Mouse (Mus musculus) hindbrain, embryonic 11.5 days (tissue): ENCODE data around the gene Smim6. TPM values are rescaled to one million over a fixed set of nuclear protein-coding genes. Genes with fewer than 3 reads are reported as not detected.

Experiments used
- ATAC-seq: fragments of 200-750 bp; cut with Nextera tagmentation; 2 replicates; pipeline ENCODE4 v1.8.0; 2017; ENCODE audit warnings: mild to moderate bottlenecking, moderate TSS enrichment, moderate library complexity; ENCODE audit not compliant: low FRiP score
- DNase-seq: peaks from one replicate; pipeline ENCODE4 v3.0.0-alpha.2; 2015; ENCODE audit warnings: low spot score
- H3K27ac ChIP-seq: fragments of 300-500 bp; sonication (generic); 2 replicates; pipeline ENCODE4 v1.5.1; 2014; ENCODE audit warnings: mild to moderate bottlenecking, low read depth, low read length
- H3K27me3 ChIP-seq: fragments of 300-500 bp; sonication (generic); 2 replicates; pipeline ENCODE4 v1.6.1; 2014; ENCODE audit warnings: mild to moderate bottlenecking, low read length, moderate library complexity, mixed read lengths; ENCODE audit not compliant: control insufficient read depth, insufficient read depth
- H3K36me3 ChIP-seq: fragments of 300-500 bp; sonication (generic); 2 replicates; pipeline ENCODE4 v1.6.1; 2014; ENCODE audit warnings: mild to moderate bottlenecking, low read length, moderate library complexity, mixed read lengths; ENCODE audit not compliant: control insufficient read depth, insufficient read depth
- H3K4me1 ChIP-seq: fragments of 300-500 bp; sonication (generic); replicated peaks from 2 replicates; pipeline ENCODE4 v1.6.1; 2014; ENCODE audit warnings: low read length, mixed read lengths; ENCODE audit not compliant: control insufficient read depth, insufficient read depth
- H3K4me2 ChIP-seq: fragments of 300-500 bp; sonication (generic); replicated peaks from 2 replicates; pipeline ENCODE4 v1.6.1; 2014; ENCODE audit warnings: mild to moderate bottlenecking, low read depth, low read length
- H3K4me3 ChIP-seq: fragments of 300-500 bp; sonication (generic); 2 replicates; pipeline ENCODE4 v1.5.1; 2014; ENCODE audit warnings: low read depth, low read length
- H3K9ac ChIP-seq: fragments of 300-500 bp; sonication (generic); 2 replicates; pipeline ENCODE4 v1.6.1; 2014; ENCODE audit warnings: low read depth, low read length
- H3K9me3 ChIP-seq: fragments of 300-500 bp; sonication (generic); 2 replicates; pipeline ENCODE4 v1.6.1; 2016; ENCODE audit warnings: low read length; ENCODE audit not compliant: control insufficient read depth
- WGBS: fragments of 180-500 bp; shearing (Covaris S2); extraction: QIAGEN DNeasy Blood & Tissue Kit; methylation state at CpG from one replicate; pipeline ENCODE4 v1.1.7; 2014; 5-methylcytosine and 5-hydroxymethylcytosine counted together
- polyA plus RNA-seq: library from polyadenylated mRNA; unstranded; fragments of >200 nt; fragmentation: Nextera tagmentation; extraction: Ambion mirVana; gene quantifications from 2 replicates; pipeline ENCODE4 v1.2.1, GENCODE M21; 2014

Smim6 gene
- polyA plus RNA-seq, 1 experiment from 2014 or later = 0.65 TPM

DNA sequence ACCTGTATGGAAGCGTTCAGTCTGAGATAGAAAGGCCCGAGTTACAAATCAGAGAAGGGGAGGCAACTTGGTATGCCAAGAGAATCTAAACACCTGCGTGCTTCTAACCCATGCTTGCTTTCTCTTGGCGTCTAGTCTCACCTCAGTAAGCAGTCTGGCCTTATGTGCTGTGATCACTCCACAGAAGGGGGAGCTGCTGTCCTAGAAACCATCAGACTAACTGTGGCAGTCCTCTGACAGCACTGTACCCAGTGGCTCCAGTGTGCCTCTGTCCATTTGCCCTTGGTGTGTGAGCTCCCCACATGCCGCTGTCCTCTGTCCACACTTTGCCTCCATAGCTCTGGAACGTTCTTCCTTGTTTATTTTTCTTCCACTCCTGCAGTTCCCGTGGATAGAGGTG is 30.2 kb downstream of the Smim6 start:
- no peaks in the 10 kb centered on the region for H3K4me1 ChIP-seq
- no peak overlapping the region for H3K4me2 ChIP-seq
- ATAC-seq = no peak
- no peak overlapping the region for H3K4me3 ChIP-seq
- 82% methylated on average over 7 of the region's 7 CpGs for WGBS
- no peak for DNase-seq
- H3K9me3 ChIP-seq = no peaks in the 10 kb centered on the region
- H3K27me3 ChIP-seq = no peaks in the 10 kb centered on the region
- no peak overlapping the region for H3K27ac ChIP-seq
- no peak overlapping the region for H3K9ac ChIP-seq
- peaks cover 2% of the 10 kb centered on the region; the same call in 1 of the 2 replicates for H3K36me3 ChIP-seq

DNA sequence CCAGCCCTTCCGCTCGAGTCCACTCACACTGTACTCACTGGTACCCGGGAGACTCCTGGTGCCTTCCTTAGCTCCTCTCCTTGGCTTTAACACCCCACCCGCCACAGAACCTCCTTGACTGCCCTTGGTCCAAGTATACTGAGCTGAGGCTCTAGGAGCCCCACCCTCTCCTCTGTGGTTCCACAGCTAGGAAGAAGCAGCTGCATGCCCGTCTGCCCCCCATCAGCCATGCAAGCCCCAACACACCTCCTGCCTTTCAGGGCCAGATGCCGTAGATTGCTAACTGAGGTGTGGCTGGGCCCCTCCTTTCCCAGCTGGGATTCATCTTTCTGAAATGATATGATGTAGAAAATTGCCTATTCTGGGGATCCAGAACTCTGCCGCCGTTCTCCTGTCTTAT is 33.4 kb downstream of the Smim6 start:
- H3K36me3 ChIP-seq = peaks cover 2% of the 10 kb centered on the region; the same call in 1 of the 2 replicates

DNA sequence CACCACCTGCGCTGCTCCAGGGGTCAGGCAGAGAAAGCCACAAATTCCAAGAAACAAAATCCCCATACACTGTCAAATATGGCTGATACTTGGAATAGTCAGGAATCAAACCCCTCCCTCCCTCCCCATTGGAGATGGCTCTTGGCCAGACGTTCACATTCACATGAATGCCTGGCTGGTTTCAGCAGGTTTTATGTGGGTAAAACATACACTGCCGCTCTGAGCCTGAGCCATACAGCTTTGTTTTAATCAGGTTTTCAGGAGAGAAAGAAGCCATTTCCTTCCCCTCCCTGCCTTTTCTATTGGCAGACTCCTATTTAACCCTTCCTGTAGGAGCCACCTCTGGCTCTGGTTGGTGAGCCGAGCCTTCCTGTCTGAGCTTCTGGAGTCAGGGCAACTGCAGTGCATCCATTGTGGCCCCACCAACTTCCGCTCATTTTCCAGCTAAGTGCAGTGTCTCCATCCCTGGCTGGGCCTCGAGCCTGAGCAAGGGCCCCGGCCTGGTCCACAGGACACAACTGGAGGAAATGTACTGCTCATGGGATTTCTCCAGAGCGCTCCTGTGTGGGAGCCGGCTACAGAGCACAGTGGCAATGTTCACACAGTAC is 34.5 kb downstream of the Smim6 start:
- Histone ChIP-seq H3K4me3 (no peak overlapping the region), H3K27ac (no peak overlapping the region), H3K9ac (no peak overlapping the region), H3K4me2 (no peak overlapping the region), H3K27me3 (no peaks in the 10 kb centered on the region), H3K4me1 (no peaks in the 10 kb centered on the region), H3K9me3 (no peaks in the 10 kb centered on the region), H3K36me3 (peaks cover 2% of the 10 kb centered on the region; the same call in 1 of the 2 replicates)
- DNase-seq (no peak), ATAC-seq (no peak)
- WGBS = 92% methylated on average over 9 of the region's 9 CpGs

More for the DNA sequence above, 33.4 kb downstream of the Smim6 start:
- Histone ChIP-seq H3K4me3 (no peak overlapping the region), H3K27ac (no peak overlapping the region), H3K9ac (no peak overlapping the region), H3K27me3 (no peaks in the 10 kb centered on the region), H3K4me1 (no peaks in the 10 kb centered on the region), H3K4me2 (no peak overlapping the region), H3K9me3 (no peaks in the 10 kb centered on the region)
- DNase-seq = no peak
- 89% methylated on average over 8 of the region's 8 CpGs for WGBS
- ATAC-seq = no peak

DNA sequence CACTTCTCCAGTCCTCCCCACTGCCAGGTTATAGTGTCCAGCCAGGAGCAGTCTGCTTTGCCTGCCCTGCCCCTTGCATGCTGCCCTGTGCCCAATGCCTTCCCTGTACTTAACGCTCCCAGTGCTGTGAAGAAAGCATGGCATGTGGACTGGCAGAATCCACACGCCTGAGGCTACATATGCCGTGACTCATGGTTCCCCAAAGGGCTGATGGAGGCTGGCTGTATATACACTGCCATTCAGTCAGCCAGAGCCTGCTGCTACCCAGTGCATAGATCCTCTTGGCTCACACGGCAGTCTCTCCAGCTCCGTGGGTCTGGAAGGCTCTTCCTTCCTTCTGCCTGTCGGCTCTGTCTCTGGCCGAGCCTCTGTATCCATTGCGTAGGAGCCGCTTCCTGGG is 36.5 kb downstream of the Smim6 start:
- ATAC-seq = no peak
- H3K27me3 ChIP-seq = no peaks in the 10 kb centered on the region
- H3K4me2 ChIP-seq = no peak overlapping the region
- no peak overlapping the region for H3K4me3 ChIP-seq
- H3K9me3 ChIP-seq = no peaks in the 10 kb centered on the region
- 0 out of 2 replicates have a peak, but pooled peaks cover 5% of the 10 kb centered on the region for H3K36me3 ChIP-seq
- H3K4me1 ChIP-seq = no peaks in the 10 kb centered on the region
- no peak overlapping the region for H3K9ac ChIP-seq
- no peak for DNase-seq
- H3K27ac ChIP-seq = no peak overlapping the region
- 96% methylated on average over 9 of the region's 9 CpGs for WGBS

DNA sequence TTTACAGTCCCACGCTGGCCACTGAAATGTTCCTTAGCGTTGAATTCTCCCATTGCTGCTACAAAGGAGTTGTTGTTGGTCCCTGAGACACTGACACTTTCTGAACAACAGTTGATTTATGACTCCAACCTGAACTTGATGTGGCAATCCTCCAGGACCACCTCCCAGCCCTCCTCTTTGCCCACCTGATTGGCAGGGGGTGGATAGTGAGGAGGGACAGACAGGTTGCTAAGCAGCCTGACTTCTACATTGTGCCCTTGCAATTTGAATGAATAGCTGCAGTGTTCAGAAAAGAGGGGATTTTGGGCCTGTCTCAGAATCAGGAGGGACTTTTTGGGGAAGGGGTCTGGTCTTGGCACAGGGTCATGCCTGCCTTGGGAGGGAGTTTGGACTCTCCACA is 38.9 kb downstream of the Smim6 start:
- ATAC-seq (no peak), DNase-seq (no peak)
- 0 out of 2 replicates have a peak, but pooled peaks cover 3% of the 10 kb centered on the region for H3K36me3 ChIP-seq
- no peak overlapping the region for H3K4me2 ChIP-seq
- WGBS = 92% methylated on average over 2 of the region's 2 CpGs
- no peaks in the 10 kb centered on the region for H3K9me3 ChIP-seq
- no peaks in the 10 kb centered on the region for H3K4me1 ChIP-seq
- no peak overlapping the region for H3K4me3 ChIP-seq
- no peak overlapping the region for H3K27ac ChIP-seq
- no peaks in the 10 kb centered on the region for H3K27me3 ChIP-seq
- H3K9ac ChIP-seq = no peak overlapping the region

DNA sequence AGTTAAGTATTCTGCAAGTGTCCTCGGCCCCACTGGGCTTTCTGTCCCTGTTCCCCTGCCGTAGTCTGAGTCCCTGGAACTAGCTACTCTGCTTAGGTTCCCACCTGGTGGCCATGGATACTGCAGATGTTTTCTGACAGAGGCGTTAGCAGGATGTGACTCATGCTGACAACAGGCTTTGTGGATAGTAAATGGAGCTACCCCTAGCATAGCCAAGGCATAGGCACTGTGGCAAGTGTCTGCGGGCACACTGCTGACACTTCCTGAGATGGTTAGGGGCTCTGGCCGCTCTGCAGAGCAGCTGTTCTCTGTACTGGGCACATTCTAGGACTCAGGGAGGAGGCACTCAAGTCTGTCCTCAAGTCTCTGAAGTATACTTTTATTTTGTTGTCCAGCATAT is 42.9 kb downstream of the Smim6 start:
- WGBS = 86% methylated on average over 5 of the region's 5 CpGs
- Histone ChIP-seq H3K9ac (no peak overlapping the region), H3K9me3 (no peaks in the 10 kb centered on the region), H3K27me3 (no peaks in the 10 kb centered on the region), H3K4me2 (no peak overlapping the region), H3K36me3 (0 out of 2 replicates have a peak, but pooled peaks cover 3% of the 10 kb centered on the region), H3K4me3 (no peak overlapping the region), H3K4me1 (peaks cover 10% of the 10 kb centered on the region), H3K27ac (no peak overlapping the region)
- ATAC-seq (no peak), DNase-seq (no peak)

DNA sequence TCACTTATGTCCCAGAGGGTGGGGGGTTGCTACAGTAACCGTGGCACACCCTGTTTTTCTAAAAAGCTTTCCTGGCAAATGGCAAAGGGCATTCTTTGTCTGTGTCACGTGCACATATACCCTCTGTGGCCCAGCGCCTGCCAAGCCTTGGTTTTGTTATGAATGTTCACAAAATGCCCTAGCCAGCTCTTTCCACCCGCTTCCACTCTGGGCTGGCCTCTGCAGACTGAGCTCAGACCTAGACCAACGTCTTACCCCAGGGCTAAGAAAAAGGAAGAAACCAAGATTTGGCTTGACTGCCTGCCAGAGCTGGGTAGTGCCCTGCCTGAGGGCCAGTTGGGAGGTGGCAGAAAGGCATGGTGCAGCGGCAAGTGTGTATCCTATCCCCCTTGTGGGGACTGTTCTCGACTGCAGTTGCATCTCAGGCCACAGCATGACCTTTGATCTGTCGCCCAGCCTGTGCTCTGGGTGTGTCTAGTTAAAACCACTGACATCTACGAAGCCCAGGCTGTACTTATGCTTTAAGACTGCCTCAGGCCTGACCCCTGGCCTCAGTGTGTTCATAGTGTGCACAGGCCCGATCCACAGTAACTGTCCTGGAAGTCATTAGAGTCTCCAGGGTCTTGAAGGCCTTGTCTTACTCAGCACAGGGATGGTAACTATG is 43.5 kb downstream of the Smim6 start:
- Histone ChIP-seq H3K4me1 (peaks cover 10% of the 10 kb centered on the region), H3K4me3 (no peak overlapping the region), H3K9ac (no peak overlapping the region), H3K4me2 (no peak overlapping the region), H3K27me3 (no peaks in the 10 kb centered on the region), H3K27ac (0 out of 2 replicates have a peak overlapping the region, but pooled peaks have one; percentile 45), H3K36me3 (0 out of 2 replicates have a peak, but pooled peaks cover 6% of the 10 kb centered on the region), H3K9me3 (no peaks in the 10 kb centered on the region)
- DNase-seq (peak; percentile 19), ATAC-seq (no peak)
- 55% methylated on average over 10 of the region's 10 CpGs for WGBS

DNA sequence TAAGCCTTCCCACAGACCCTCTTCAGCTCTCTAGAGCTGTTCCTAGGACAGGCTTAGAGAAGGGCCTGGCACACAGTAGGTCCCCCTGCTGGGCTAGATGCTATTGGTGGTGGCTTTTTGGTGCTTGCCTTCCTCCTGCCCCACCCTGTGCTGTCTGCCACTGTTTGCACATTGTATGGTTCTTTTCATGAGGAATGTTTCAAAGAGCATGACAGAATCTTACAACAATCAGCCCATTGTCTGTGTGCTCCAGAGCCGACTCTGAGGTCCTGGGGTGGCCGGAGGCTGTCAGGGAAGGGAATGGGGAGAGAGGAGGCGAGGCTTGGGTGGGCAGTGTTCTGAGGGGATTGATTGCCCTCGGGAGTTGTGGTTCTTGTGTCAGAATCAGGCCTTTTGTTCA is 44.6 kb downstream of the Smim6 start:
- WGBS = 24% methylated on average over 4 of the region's 4 CpGs
- Histone ChIP-seq H3K36me3 (peaks cover 11% of the 10 kb centered on the region; the same call in 1 of the 2 replicates), H3K27me3 (no peaks in the 10 kb centered on the region), H3K9ac (no peak overlapping the region), H3K4me2 (no peak overlapping the region), H3K4me1 (peaks cover 10% of the 10 kb centered on the region), H3K9me3 (no peaks in the 10 kb centered on the region), H3K27ac (peak overlapping the region; percentile 68; the same call in 1 of the 2 replicates), H3K4me3 (no peak overlapping the region)
- ATAC-seq (peak; percentile 71), DNase-seq (peak; percentile 69)

DNA sequence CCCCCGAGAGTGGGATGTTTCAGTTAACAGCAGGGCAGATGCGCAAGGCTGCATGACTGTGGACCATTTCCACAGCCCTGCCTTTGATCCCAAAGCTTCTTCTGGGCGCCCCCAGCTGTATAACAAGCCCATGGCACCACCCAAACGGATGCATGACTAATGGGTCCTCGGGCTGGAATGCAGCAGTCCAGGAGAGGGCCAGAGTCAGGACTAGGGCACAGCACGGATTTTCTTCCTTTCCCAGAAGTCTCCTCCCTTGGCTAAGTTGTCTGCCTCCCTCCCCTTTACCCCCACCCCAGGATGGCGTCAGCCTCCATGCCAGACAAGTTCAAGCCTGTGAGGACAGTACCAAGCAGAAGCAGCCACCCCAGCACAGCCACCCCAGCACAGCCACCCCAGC is 46.2 kb downstream of the Smim6 start:
- WGBS = 62% methylated on average over 7 of the region's 7 CpGs
- H3K36me3 ChIP-seq = peaks cover 14% of the 10 kb centered on the region; the same call in 1 of the 2 replicates

More for the DNA sequence above, 46.2 kb downstream of the Smim6 start:
- Histone ChIP-seq H3K27ac (no peak overlapping the region), H3K9me3 (no peaks in the 10 kb centered on the region), H3K27me3 (no peaks in the 10 kb centered on the region), H3K4me2 (no peak overlapping the region), H3K4me1 (peaks cover 10% of the 10 kb centered on the region), H3K4me3 (no peak overlapping the region), H3K9ac (no peak overlapping the region)
- DNase-seq = no peak
- no peak for ATAC-seq
